Mouse (Mus musculus) C2C12 (cell line): Measurements from ENCODE around the gene Kif1c.
A peak's percentile ranks its signal among the peaks of the same experiment; 100 is the strongest.

Experiments used
- CTCF ChIP-seq: IDR thresholded peaks from one replicate; pipeline ENCODE4 v1.5.1; 2011; ENCODE audit not compliant: control insufficient read depth, insufficient read depth, insufficient read length
- MAX ChIP-seq: IDR thresholded peaks from one replicate; pipeline ENCODE4 v1.6.1; 2011; ENCODE audit warnings: mild to moderate bottlenecking, control low read depth
- MYOD1 ChIP-seq: IDR thresholded peaks from one replicate; pipeline ENCODE4 v1.6.1; 2011; ENCODE audit warnings: low read depth; ENCODE audit not compliant: control insufficient read depth, insufficient read length
- MYOG ChIP-seq: IDR thresholded peaks from one replicate; pipeline ENCODE4 v1.6.1; 2011; ENCODE audit not compliant: control insufficient read depth, insufficient read length; ENCODE audit errors: extremely low read depth
- USF1 ChIP-seq: IDR thresholded peaks from one replicate; pipeline ENCODE4 v1.6.1; 2011; ENCODE audit warnings: low read depth, mild to moderate bottlenecking, control low read depth, moderate library complexity

GRCm38 (mm10) chr11:70687601-70688199, 12.6 kb upstream of the Kif1c start, which contains the start of gene Camta2:
- TF ChIP-seq CTCF: peak; percentile 72
- TF ChIP-seq MYOG: no peak
- no peak for TF ChIP-seq MYOD1
- no peak for TF ChIP-seq USF1
- no peak for TF ChIP-seq MAX
